Mouse (Mus musculus) layer of hippocampus, postnatal 36 days (tissue): ENCODE measurements around the gene Opa3. TPM values are rescaled to one million over a fixed set of nuclear protein-coding genes. Genes with fewer than 3 reads are reported as not detected.

ENCODE experiments used
- DNase-seq, 2 experiments: peaks; one replicate each; pipeline ENCODE4 v3.0.0; 2022
- total RNA-seq, 2 experiments: library from RNA; stranded (reverse); gene quantifications; 2 replicates each; pipeline ENCODE4 v1.2.3; 2021

Opa3 gene
- total RNA-seq, 2 experiments from 2014 or later: 40.5 to 40.8 TPM

DNA sequence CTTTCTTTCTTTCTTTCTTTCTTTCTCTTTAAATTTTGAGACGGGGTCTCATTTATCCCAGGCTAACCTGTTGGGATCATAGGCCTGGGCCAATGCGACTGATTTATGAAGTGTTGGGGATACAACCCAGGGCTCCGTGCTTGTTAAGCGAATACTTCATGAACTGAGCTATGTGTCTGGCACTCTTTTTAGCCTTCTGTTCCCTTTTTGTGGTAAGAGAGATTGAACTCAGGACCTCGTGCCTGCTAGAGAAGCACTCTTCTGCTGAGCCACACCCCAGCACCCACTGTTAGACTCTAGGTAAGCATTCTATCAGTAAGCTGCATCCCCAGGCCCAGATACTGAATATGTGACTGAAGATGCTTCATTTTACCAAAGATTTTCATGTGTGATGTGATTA is 10.6 kb upstream of the Opa3 start:
- no peak for DNase-seq

DNA sequence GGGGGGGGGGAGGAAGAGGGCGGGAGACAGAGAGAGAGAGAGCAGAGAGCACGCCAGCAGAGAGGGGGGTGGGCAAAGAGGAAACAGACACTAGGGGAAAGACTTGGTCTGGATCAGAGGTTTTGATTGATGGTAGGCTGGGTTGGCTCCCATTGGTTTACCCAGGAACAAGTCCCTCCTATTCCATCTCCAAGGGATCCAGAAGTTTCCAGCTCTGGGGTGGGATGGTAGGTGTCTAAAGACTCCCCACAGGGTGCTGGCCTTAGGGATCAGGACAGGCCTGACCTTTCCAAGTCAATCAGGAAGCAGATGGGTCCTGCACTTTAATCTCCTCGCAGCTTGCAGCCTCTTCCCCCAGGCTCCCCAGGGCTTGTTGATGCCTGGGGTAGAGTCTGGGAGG is 10.2 kb upstream of the Opa3 start:
- no peak for DNase-seq

DNA sequence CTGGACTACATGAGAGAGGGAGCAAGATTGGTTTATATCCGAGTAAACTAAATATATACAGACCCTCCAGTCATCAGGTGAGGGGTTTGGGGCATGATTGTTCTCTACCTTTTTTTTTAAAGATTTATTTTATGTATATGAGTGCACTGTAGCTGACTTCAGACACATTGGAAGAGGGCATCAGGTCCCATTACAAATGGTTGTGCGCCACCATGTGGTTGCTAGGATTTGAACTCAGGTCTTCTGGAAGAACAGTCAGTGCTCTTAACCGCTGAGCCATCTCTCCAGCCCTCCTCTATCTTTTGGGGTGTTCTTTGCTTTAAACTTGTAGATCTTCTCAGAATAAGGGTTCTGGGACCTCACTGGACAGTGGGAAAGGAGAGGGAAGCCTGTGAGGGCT is 8.1 kb upstream of the Opa3 start:
- DNase-seq: no peak

DNA sequence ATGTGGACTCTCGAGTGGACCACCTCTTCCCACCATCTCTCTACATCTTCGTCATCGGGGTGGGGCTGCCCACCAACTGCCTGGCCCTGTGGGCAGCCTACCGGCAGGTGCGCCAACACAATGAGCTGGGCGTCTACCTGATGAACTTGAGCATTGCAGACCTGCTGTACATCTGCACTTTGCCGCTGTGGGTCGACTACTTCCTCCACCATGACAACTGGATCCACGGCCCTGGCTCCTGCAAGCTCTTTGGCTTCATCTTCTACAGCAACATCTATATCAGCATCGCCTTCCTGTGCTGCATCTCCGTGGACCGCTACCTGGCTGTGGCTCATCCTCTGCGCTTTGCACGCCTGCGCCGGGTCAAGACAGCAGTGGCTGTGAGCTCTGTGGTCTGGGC is 5.9 kb upstream of the Opa3 start:
- no peak for DNase-seq

DNA sequence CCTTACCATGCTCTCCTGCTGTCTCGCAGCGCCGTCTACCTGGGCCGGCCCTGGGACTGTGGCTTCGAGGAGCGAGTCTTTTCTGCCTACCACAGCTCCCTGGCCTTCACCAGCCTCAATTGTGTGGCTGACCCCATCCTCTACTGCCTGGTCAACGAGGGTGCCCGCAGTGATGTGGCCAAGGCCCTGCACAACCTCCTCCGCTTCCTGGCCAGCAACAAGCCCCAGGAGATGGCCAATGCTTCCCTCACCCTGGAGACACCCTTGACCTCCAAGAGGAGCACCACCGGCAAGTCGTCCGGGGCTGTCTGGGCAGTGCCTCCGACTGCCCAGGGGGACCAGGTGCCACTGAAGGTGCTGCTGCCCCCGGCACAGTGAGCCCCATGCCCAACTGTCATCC is 5.3 kb upstream of the Opa3 start:
- no peak for DNase-seq

DNA sequence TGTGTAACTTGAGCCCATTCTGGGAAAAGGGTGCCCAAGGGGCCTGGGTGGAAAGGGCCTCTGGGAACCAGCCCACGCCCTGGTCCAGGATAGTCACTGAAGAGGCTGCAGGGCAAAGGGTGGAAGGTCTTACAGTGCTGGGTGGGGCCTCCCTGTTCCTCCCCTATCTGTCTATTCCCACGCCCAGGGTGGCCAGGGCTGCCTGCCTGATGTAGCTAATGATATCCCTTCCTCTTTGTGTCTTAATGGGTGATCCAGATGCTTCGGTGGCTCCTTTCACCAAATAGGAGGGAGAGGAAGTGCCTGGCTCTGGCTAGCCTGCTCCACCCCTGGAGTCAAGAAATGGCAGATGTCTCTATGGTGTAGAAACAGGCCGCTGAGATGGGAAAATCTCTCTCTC is 3.2 kb upstream of the Opa3 start:
- DNase-seq: no peak

- DNase-seq: peak; percentile 45 to 50
Measured at GRCm38 (mm10) chr7:19226817-19227797, 1.0 kb upstream of the Opa3 start.

- DNase-seq: no peak
Measured at GRCm38 (mm10) chr7:19228793-19229148, 637 bp downstream of the Opa3 start.

GRCm38 (mm10) chr7:19229404-19229803 is 1.3 kb downstream of the Opa3 start:
- no peak for DNase-seq

DNA sequence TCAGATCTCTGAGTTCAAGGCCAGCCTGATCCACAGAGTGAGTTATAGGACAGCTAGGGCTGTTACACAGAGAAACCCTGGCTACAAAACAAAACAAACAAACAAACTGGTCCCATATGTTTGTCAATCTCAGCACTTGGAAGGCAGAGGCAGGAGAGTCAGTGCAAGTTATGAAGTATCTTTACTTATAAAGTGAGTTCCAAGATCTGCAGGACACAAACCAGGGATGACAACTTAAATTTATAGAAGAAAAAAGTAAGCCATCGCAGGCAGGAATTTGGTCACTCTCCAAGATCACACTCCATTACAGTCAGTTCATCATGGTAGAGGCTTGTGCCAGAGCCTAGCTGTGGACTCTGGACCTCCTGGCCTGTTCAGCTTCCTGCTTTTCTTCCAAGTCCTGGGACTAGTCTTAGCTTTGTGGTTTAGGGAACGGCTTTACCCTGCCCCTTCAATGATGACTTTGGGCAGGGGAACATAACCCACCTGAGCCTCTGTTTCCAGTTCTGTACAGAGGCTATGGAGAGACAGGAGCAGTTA is 2.0 kb downstream of the Opa3 start:
- DNase-seq: no peak

DNA sequence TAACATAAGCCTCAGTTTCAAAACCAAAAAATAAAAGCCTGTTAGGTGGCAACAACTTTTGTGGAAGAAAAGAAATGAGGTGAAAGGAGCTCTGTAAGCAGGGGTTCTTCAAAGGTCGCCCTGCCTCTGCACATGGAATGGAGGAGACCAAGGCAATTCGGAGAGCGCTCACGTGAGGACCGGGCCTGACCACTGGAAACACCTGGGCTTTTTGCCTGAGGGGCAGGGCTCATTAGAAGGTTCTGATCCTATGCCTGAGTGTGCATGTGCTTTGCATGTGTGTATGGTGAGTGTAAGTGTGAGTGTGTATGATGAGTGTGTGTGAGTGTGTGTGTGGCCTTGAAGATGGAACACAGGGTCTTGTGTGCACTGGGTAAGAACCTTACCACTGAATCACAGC is 2.8 kb downstream of the Opa3 start:
- DNase-seq: no peak

DNA sequence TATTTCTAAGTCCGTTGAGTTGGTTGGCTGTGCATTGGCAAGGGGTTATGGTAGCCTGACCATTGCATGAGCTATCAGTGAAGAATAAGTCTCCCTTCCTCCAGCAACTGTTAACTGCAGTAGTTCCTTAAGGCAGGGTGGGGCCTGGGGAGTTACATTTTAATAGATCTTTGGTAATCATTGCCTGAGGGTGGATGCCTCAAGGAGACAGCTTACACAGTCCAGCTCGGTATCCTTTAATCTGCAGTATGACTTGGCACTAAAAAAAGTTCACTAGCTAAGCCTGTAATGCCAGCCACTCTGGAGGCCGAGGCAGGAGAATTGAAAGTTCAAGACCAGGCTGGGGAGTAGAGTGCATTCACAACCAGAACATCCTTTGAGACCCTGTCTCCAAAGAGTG is 3.7 kb downstream of the Opa3 start:
- DNase-seq: no peak

- DNase-seq: no peak
Measured at GRCm38 (mm10) chr7:19234652-19235051, 6.5 kb downstream of the Opa3 start.

GRCm38 (mm10) chr7:19235092-19235671 is 7.0 kb downstream of the Opa3 start:
- DNase-seq: no peak

DNA sequence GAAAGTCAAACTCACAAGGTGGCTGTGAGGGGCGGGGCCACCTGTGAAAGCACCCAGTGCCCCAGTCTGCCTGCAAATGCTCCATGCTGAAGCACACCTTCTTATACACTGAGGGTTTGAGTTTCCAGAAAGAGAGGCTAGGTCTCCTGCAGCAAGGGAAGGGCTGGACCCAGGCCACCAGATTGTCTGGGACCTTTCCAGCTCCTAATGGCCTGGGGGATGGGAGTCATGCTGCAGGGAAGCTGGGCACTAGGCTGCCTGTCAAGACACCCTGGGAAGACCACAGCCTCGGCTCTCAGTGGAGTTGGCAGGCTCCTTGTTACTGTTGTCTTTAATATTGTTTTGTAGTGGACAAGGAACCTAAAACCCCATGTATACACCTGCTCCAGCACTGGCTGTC is 8.3 kb downstream of the Opa3 start:
- no peak for DNase-seq

DNA sequence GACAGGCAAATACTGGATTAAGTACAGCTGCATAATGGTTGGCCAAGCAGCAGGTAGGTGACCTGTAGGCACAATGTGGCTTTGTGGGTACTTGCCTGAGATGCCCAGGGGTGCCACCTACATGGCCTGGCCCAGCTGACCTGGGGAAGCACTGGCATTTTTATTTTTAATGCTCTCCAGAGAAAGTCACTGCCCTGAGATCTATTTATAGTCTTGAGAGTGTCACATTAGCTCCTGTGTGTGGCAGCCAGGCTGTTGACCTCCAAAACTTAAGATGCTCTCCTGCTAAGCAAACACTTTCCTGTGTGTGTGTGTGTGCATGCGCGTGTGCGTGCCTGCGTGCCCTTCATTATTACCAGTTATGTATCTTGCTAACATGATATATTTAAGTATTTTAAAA is 10.2 kb downstream of the Opa3 start:
- no peak for DNase-seq

DNA sequence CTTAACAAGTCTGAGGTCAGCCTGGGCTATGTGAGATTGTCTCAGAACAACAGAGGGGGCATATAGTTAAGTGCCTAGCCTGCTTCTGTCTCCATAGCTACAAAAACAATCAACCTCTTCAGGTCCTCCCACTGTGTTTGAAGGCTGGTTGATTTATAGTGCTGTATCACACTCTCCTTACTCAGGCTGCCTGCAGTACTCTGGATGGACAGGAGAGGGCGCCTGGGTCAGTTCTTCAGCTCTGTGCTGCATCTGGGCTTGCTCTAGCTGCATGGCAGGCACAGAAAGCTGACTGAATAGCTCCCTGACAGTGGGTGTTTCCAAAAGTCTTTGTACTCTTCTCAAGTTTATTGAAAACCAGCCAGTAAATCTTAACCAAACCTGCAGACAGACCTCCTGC is 11.3 kb downstream of the Opa3 start:
- peak; percentile 87 to 89 for DNase-seq

GRCm38 (mm10) chr7:19239986-19240385 is 11.9 kb downstream of the Opa3 start:
- DNase-seq: no peak

- no peak for DNase-seq
Measured at GRCm38 (mm10) chr7:19240905-19241463, 12.8 kb downstream of the Opa3 start.

DNA sequence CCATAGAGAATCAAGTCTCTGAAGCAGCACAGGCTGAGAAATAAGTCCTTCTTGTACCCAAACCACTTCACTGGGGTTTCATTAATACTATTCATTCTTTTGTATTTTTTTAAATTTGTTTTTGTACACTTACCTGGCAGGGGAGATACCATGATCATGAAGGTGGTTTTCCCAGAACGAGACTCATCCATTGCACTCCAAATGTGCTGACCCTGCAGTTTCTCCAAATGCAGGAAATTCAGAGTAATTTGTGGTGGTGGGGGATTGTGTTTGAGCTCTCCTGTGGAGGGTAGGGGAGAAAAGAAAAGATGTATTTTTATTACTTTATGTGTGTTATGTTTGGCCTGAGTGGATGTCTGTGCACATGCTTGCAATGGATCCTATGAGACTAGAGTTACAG is 13.9 kb downstream of the Opa3 start:
- DNase-seq: no peak

- no peak for DNase-seq
Measured at GRCm38 (mm10) chr7:19243858-19244257, 15.7 kb downstream of the Opa3 start.

DNA sequence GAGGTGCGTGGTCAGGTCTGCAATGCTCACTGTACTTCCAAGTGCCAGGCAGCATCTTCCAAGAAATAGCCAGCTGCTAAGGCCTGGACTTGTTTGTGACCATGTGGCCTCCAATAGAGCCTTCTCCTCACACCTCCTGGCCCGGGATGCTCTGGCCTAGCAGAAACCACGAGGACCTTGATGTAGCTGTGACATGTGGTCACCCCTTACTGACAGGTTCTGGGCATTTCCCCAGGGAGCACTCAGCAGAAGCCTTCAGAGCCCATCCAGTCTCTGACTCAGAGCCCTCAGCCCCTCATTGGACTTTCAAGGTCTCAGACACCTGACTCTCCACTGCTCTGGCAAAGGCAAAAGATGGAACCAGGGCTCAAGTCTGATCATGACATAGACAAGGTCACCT is 16.9 kb downstream of the Opa3 start:
- no peak for DNase-seq

- DNase-seq: no peak
Measured at GRCm38 (mm10) chr7:19246855-19247254, 18.7 kb downstream of the Opa3 start.

GRCm38 (mm10) chr7:19247511-19247910 is 19.4 kb downstream of the Opa3 start:
- no peak for DNase-seq
